Comparison of ENCODE assay signal across 8 mouse cellular contexts in the genomic region with DNA sequence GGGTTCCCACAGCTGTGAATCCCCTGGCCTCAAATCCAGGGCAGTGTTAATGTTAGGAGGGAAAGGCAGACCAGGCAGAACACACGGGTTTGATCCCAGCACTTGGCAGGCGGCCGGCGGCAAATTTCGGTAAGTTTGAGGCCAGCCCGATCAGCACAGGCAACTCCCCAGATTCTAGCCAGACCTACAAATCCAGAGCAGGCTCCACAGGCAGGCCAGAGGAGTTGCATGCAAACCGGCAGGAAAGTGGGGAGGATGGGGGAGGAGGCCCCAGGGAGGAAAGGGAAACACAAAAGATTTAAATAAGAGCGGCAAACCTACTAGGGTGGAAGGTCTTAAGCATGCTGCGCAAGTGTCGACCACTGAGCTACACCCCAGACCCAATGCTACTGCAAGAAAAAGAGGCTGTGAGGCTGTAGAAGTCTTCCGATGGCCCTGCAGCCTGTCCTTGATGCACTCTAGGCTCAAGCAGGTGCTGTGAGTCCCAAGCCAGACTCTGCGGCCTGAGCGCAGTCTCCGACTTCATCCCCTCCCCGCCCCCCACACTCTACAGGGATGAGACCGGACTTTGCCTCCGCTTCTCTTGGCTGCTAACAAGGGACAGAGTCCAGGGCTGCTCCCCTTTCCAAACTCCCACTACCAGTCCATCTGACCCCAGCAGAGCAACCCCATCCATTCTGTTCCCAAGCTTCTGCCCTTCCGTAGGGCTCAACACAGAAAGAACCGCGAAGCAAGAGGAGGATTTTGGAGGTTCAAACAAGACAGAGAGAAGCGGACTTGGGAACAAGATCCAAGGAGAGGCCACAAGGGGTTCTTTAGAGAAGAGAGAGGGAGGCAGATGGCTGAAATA. TPM values are rescaled to one million over a fixed set of nuclear protein-coding genes. Genes with fewer than 3 reads are reported as not detected.
DNase-seq lines count a peak whose midpoint lies in the region; ATAC-seq and TF ChIP-seq lines count a peak whose summit lies in the region.

No protein-coding gene starts in this region.

- H3K27ac ChIP-seq in heart, embryonic 14.5 days (replicated peaks in 1 of 2; ENCODE audit: control insufficient read depth in 1 of 2, insufficient read depth in 1 of 2, low read depth in 2 of 2, low read length in 2 of 2): no peak overlapping the region
- H3K27ac ChIP-seq in kidney, embryonic 15.5 days: peak overlapping the region; percentile 82
- H3K27ac ChIP-seq in liver, postnatal 0 days (ENCODE audit: low read depth): peak overlapping the region; percentile 97

- H3K9me3 ChIP-seq in heart, embryonic 14.5 days (ENCODE audit: control insufficient read depth, low read length): 0 out of 2 replicates have a peak, but pooled peaks cover 4% of the 10 kb centered on the region
- H3K9me3 ChIP-seq in kidney, embryonic 15.5 days (replicated peaks): 0 out of 2 replicates have a peak, but pooled peaks cover 6% of the 10 kb centered on the region
- H3K9me3 ChIP-seq in liver, postnatal 0 days (ENCODE audit: low read length): peaks cover 6% of the 10 kb centered on the region; the same call in 1 of the 2 replicates

- no peak for TF ChIP-seq CTCF in liver, postnatal 0 days (IDR thresholded peaks at IDR 0.05; ENCODE audit: low read depth)

- H3K9ac ChIP-seq in heart, embryonic 14.5 days (ENCODE audit: low read length): 0 out of 2 replicates have a peak overlapping the region, but pooled peaks have one; percentile 10
- peak overlapping the region; percentile 26; the same call in 1 of the 2 replicates for H3K9ac ChIP-seq in kidney, embryonic 15.5 days
- H3K9ac ChIP-seq in liver, postnatal 0 days (replicated peaks): peak overlapping the region; percentile 68

- no peak for ATAC-seq in heart, embryonic 14.5 days (ENCODE audit: insufficient number of reproducible peaks, insufficient read depth, low FRiP score, low read depth)
- peak; percentile 77 for ATAC-seq in kidney, embryonic 15.5 days (replicated peaks; ENCODE audit: low FRiP score)
- ATAC-seq in liver, postnatal 0 days: peak; percentile 86
- ATAC-seq in granulocyte monocyte progenitor cell, adult 5-6 weeks (replicated peaks; ENCODE audit: poor library complexity, severe bottlenecking): no peak

- peak overlapping the region; percentile 14 to 18; a peak in 2 of 4 replicates for H3K4me3 ChIP-seq in heart, embryonic 14.5 days (ENCODE audit: control insufficient read depth in 1 of 2, insufficient read depth in 1 of 2, low read depth in 1 of 2, low read length in 2 of 2)
- peak overlapping the region; percentile 28 for H3K4me3 ChIP-seq in kidney, embryonic 15.5 days (replicated peaks)
- H3K4me3 ChIP-seq in liver, postnatal 0 days (ENCODE audit: low read depth, low read length): peak overlapping the region; percentile 48

- H3K27me3 ChIP-seq in heart, embryonic 14.5 days (ENCODE audit: control insufficient read depth, insufficient read depth, low read length): no peaks in the 10 kb centered on the region
- peaks cover 34% of the 10 kb centered on the region for H3K27me3 ChIP-seq in kidney, embryonic 15.5 days
- H3K27me3 ChIP-seq in liver, postnatal 0 days (ENCODE audit: insufficient read depth, low read length): no peaks in the 10 kb centered on the region

- H3K4me2 ChIP-seq in heart, embryonic 14.5 days (ENCODE audit: low read length): peak overlapping the region; percentile 41
- peak overlapping the region; percentile 43 for H3K4me2 ChIP-seq in kidney, embryonic 15.5 days
- peak overlapping the region; percentile 64 for H3K4me2 ChIP-seq in liver, postnatal 0 days (ENCODE audit: low read depth, low read length)

- WGBS in heart, embryonic 14.5 days: 16% methylated on average over 21 of the region's 21 CpGs
- WGBS in kidney, embryonic 15.5 days: 17% methylated on average over 21 of the region's 21 CpGs
- WGBS in liver, postnatal 0 days (ENCODE audit: insufficient replicate concordance): 46% methylated on average over 21 of the region's 21 CpGs

- DNase-seq in heart, adult 8-10 months (ENCODE audit: low spot score): no peak
- DNase-seq in embryo, embryonic 9.5 days (ENCODE audit: extremely low spot score): peak; percentile 56
- DNase-seq in liver, postnatal 0 days: peak; percentile 73
- DNase-seq in layer of hippocampus, postnatal 10 days (ENCODE audit: low spot score in 2 of 2): no peak
- DNase-seq in lung, adult 18-20 months: no peak

- TF ChIP-seq EP300 in liver, postnatal 0 days (IDR thresholded peaks at IDR 0.05; ENCODE audit: low read depth): no peak; the same call in 1 of the 2 replicates

- no peaks in the 10 kb centered on the region for H3K36me3 ChIP-seq in heart, embryonic 14.5 days (ENCODE audit: control insufficient read depth, insufficient read depth, low read length)
- H3K36me3 ChIP-seq in kidney, embryonic 15.5 days: no peaks in the 10 kb centered on the region
- H3K36me3 ChIP-seq in liver, postnatal 0 days (replicated peaks; ENCODE audit: insufficient read depth, low read length): no peaks in the 10 kb centered on the region

- peaks cover 6 to 15% of the 10 kb centered on the region in 2 experiments; a peak in 3 of 4 replicates for H3K4me1 ChIP-seq in heart, embryonic 14.5 days (ENCODE audit: control insufficient read depth in 2 of 2, insufficient read depth in 2 of 2, low read length in 2 of 2)
- H3K4me1 ChIP-seq in kidney, embryonic 15.5 days: peaks cover 36% of the 10 kb centered on the region
- peaks cover 22% of the 10 kb centered on the region for H3K4me1 ChIP-seq in liver, postnatal 0 days (ENCODE audit: insufficient read depth)

RNA-seq across cellular contexts. Expression of gene Qprt, which starts 0.7 kb away (rescaled TPM):
- 2.4 and 2.8 TPM in 2 replicates for polyA plus RNA-seq in heart, embryonic 14.5 days (2014; fragmentation: Nextera tagmentation; extraction: Ambion mirVana)
- total RNA-seq in heart, adult 8-10 months (2022): not detected
- polyA plus RNA-seq in kidney, embryonic 15.5 days (2015; fragmentation: Nextera tagmentation; extraction: Ambion mirVana): 16.7 and 19.0 TPM in 2 replicates
- polyA plus RNA-seq in liver, postnatal 0 days (2015; fragmentation: Nextera tagmentation; extraction: Ambion mirVana): 148 and 151 TPM in 2 replicates
- under 1 TPM; 0.20 to 0.57 TPM for total RNA-seq in layer of hippocampus, postnatal 10 days (2021)
- 2.7 and 3.1 TPM in 2 replicates for total RNA-seq in granulocyte monocyte progenitor cell, adult 5-6 weeks (2014; fragmentation: Nextera tagmentation)
- 0.21 and 1.6 TPM in 2 replicates for total RNA-seq in granulocyte monocyte progenitor cell, adult 5-6 weeks (2017)

RNA-seq across cellular contexts. Expression of gene Spn, which starts 16.3 kb away (rescaled TPM):
- polyA plus RNA-seq in heart, embryonic 14.5 days (2014; fragmentation: Nextera tagmentation; extraction: Ambion mirVana): 0.12 and 0.22 TPM in 2 replicates
- total RNA-seq in heart, adult 8-10 months (2022): under 1 TPM; 0.38 to 0.57 (median 0.46) TPM
- 0.32 and 0.37 TPM in 2 replicates for polyA plus RNA-seq in kidney, embryonic 15.5 days (2015; fragmentation: Nextera tagmentation; extraction: Ambion mirVana)
- polyA plus RNA-seq in liver, postnatal 0 days (2015; fragmentation: Nextera tagmentation; extraction: Ambion mirVana): 4.9 and 5.6 TPM in 2 replicates
- under 1 TPM; 0.33 to 0.55 TPM for total RNA-seq in layer of hippocampus, postnatal 10 days (2021)
- total RNA-seq in granulocyte monocyte progenitor cell, adult 5-6 weeks (2014; fragmentation: Nextera tagmentation): 123 and 159 TPM in 2 replicates
- total RNA-seq in granulocyte monocyte progenitor cell, adult 5-6 weeks (2017): 293 and 356 TPM in 2 replicates

RNA-seq across cellular contexts. Expression of gene AI467606, which starts 30.1 kb away (rescaled TPM):
- polyA plus RNA-seq in heart, embryonic 14.5 days (2014; fragmentation: Nextera tagmentation; extraction: Ambion mirVana): 0.65 and 1.2 TPM in 2 replicates
- total RNA-seq in heart, adult 8-10 months (2022): 1 to 10 TPM; 1.2 to 2.9 (median 1.3) TPM
- polyA plus RNA-seq in kidney, embryonic 15.5 days (2015; fragmentation: Nextera tagmentation; extraction: Ambion mirVana): 3.3 and 3.8 TPM in 2 replicates
- 7.6 and 8.1 TPM in 2 replicates for polyA plus RNA-seq in liver, postnatal 0 days (2015; fragmentation: Nextera tagmentation; extraction: Ambion mirVana)
- 1 to 10 TPM; 1.3 to 1.4 TPM for total RNA-seq in layer of hippocampus, postnatal 10 days (2021)
- total RNA-seq in granulocyte monocyte progenitor cell, adult 5-6 weeks (2014; fragmentation: Nextera tagmentation): 19.3 and 22.1 TPM in 2 replicates
- total RNA-seq in granulocyte monocyte progenitor cell, adult 5-6 weeks (2017): 23.5 and 25.9 TPM in 2 replicates

RNA-seq across cellular contexts. Expression of gene Zg16, which starts 34.2 kb away (rescaled TPM):
- polyA plus RNA-seq in heart, embryonic 14.5 days (2014; fragmentation: Nextera tagmentation; extraction: Ambion mirVana): not detected in 2 replicates
- total RNA-seq in heart, adult 8-10 months (2022): not detected
- polyA plus RNA-seq in kidney, embryonic 15.5 days (2015; fragmentation: Nextera tagmentation; extraction: Ambion mirVana): not detected in 2 replicates
- polyA plus RNA-seq in liver, postnatal 0 days (2015; fragmentation: Nextera tagmentation; extraction: Ambion mirVana): 0.59 and 1.8 TPM in 2 replicates
- total RNA-seq in layer of hippocampus, postnatal 10 days (2021): not detected
- not detected in 2 replicates for total RNA-seq in granulocyte monocyte progenitor cell, adult 5-6 weeks (2014; fragmentation: Nextera tagmentation)
- 1.6 and 2.5 TPM in 2 replicates for total RNA-seq in granulocyte monocyte progenitor cell, adult 5-6 weeks (2017)

Comparison
In these comparisons a context has a peak if more than half of its experiments do, and no peak if none do; other contexts are left out.
1. ATAC-seq: peak in kidney, embryonic 15.5 days (single experiment) and liver, postnatal 0 days (single experiment); none in heart, embryonic 14.5 days (single experiment) and granulocyte monocyte progenitor cell, adult 5-6 weeks (single experiment).
2. H3K27ac ChIP-seq: peak in kidney, embryonic 15.5 days (single experiment) and liver, postnatal 0 days (single experiment); none in heart, embryonic 14.5 days (0 of 2).
3. H3K9ac ChIP-seq: peak in every context shown above with its lines; median percentile 68 in liver, postnatal 0 days; 26 in kidney, embryonic 15.5 days; 10 in heart, embryonic 14.5 days.
4. DNase-seq: peak in embryo, embryonic 9.5 days (single experiment) and liver, postnatal 0 days (single experiment); none in heart, adult 8-10 months (single experiment), layer of hippocampus, postnatal 10 days (0 of 2) and lung, adult 18-20 months (0 of 2).
5. RNA of gene Spn, which starts 16.3 kb away (total RNA-seq): 123 to 356 TPM in granulocyte monocyte progenitor cell, adult 5-6 weeks; 0.33 to 0.55 TPM in layer of hippocampus, postnatal 10 days and 0.38 to 0.57 TPM in heart, adult 8-10 months; every median in the first group is over 10 times any median in the second.
6. RNA of gene AI467606, which starts 30.1 kb away (total RNA-seq): 19.3 to 25.9 TPM in granulocyte monocyte progenitor cell, adult 5-6 weeks; 1.3 to 1.4 TPM in layer of hippocampus, postnatal 10 days and 1.2 to 2.9 TPM in heart, adult 8-10 months; every median in the first group is over 4 times any median in the second.
7. Peak in every context shown above with its lines, with median percentiles within 50 percentile points of each other: H3K4me2 ChIP-seq and H3K4me3 ChIP-seq.